Mouse (Mus musculus) E14TG2a.4 (cell line): ENCODE measurements around the gene 1110002E22Rik.

Experiments
- CTCF ChIP-seq: conservative IDR thresholded peaks from 2 replicates; pipeline ENCODE4 v1.5.1; 2014; ENCODE audit warnings: low read length
- NANOG ChIP-seq: IDR thresholded peaks from 2 replicates; pipeline ENCODE4 v1.6.1; 2014; ENCODE audit warnings: borderline replicate concordance, low read length, mixed read lengths
- POU5F1 ChIP-seq: IDR thresholded peaks from 2 replicates; pipeline ENCODE4 v1.6.1; 2014; ENCODE audit warnings: low read length, borderline replicate concordance

- TF ChIP-seq NANOG (no peak), CTCF (no peak), POU5F1 (no peak)
Measured at GRCm38 (mm10) chr3:138083896-138084295, 19.0 kb downstream of the 1110002E22Rik start.
